Mouse (Mus musculus): Measurements from ENCODE around the gene Zdhhc14.

Gene Zdhhc14

DNA sequence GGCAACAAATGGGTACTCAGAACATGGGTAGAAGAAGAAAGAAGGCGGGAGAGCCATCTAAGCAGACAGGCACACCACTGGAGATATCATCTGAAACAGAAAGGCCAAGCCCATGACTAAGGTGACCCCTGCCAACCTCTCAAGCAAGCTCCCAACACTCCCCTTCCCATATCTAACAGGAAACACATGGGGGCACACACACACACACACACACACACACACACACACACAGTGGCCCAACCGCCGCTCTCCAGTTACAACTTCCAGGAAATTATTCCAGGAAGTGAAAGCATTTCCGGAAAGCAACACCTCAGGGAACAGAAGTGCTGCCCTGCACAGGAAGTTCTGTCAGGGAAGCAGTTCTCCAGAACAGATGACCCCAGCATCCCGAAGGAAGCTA is 301.9 kb downstream of the Zdhhc14 start:
- peak; percentile 67 for DNase-seq

- DNase-seq = no peak
Measured at GRCm38 (mm10) chr17:5795369-5795768, 303.0 kb downstream of the Zdhhc14 start.

- peak; percentile 88 for DNase-seq
Measured at GRCm38 (mm10) chr17:5795878-5796277, 303.5 kb downstream of the Zdhhc14 start.

GRCm38 (mm10) chr17:5797124-5797760 is 304.9 kb downstream of the Zdhhc14 start:
- peak; percentile 69 for DNase-seq

GRCm38 (mm10) chr17:5798221-5798801 is 306.0 kb downstream of the Zdhhc14 start:
- DNase-seq = peak; percentile 46

- DNase-seq = no peak
Measured at GRCm38 (mm10) chr17:5798900-5799299, 306.5 kb downstream of the Zdhhc14 start.

DNA sequence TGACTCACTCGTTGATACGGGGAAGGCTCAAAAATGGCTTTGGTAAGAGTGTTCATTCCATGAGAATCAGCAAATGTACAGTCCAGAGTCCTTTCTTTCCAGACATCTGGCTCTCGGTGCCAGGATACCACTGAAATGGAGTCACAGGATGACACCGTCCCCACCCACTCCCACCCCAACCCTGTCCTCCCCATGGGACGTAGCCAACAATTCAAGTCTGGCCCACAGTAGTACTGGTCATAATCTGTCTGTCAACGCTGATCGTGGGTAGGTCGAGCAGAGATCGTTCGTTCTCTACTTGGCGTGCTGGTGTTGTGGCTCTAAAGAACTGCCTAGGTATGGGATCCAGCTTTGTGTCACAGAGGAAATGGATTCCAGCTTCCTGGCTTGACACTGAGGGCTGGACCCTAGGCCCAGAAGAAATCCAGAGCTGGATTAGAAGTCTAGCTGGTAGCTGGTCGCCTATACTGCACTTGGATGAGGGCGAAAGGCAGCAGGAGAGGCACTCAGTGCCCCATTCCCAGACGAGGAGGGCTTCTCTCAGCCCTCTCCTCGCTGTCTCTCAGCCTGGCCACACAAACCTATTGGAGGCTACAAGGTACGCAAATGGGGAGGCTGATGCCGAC is 307.2 kb downstream of the Zdhhc14 start:
- no peak for DNase-seq

DNA sequence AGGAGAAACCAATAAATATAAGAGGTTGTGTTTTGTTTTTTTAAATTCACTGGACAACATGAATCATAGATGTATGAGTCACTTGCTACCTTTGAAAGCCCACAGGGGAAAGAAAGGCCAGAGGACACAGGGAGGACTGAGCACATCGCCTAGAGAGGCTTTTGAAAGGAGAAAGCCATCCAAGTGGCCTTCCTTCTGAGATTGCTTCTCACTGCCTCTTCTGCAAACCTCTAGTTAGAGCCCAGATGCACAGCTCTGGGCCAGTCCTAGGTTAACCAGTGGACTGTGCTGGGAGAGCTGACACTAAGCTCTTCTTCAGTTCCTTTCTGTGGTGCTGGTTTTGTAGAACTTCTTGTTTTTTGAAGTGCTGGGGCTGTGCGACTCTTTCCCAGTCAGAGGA is 307.9 kb downstream of the Zdhhc14 start:
- DNase-seq = no peak

GRCm38 (mm10) chr17:5800824-5801560 is 308.6 kb downstream of the Zdhhc14 start:
- DNase-seq = no peak

- DNase-seq = peak; percentile 60
Measured at GRCm38 (mm10) chr17:5801761-5802655, 309.7 kb downstream of the Zdhhc14 start.

- no peak for DNase-seq
Measured at GRCm38 (mm10) chr17:5802656-5802955, 310.2 kb downstream of the Zdhhc14 start.
